Mouse (Mus musculus) bone marrow macrophage, adult 2 months (primary cell): ENCODE results near the gene Ppp2ca. TPM values are rescaled to one million over a fixed set of nuclear protein-coding genes. Genes with fewer than 3 reads are reported as not detected.
"Not testable (repeated sequence)": the region's sequence is repeated elsewhere in the genome, so short reads cannot be mapped to it uniquely, and the experiment has no call there.

Experiments
- H3K27ac ChIP-seq: 2 replicates; pipeline ENCODE4 v1.5.1; 2012; ENCODE audit warnings: low read depth, low read length; ENCODE audit not compliant: insufficient read depth
- H3K4me1 ChIP-seq: 2 replicates; pipeline ENCODE4 v1.6.1; 2012; ENCODE audit warnings: low read length; ENCODE audit not compliant: control insufficient read depth, insufficient read depth
- H3K4me3 ChIP-seq: 2 replicates; pipeline ENCODE4 v1.5.1; 2012; ENCODE audit warnings: mild to moderate bottlenecking, low read length, moderate library complexity; ENCODE audit not compliant: insufficient read depth
- CTCF ChIP-seq: IDR thresholded peaks from 2 replicates; pipeline ENCODE4 v1.5.1; 2012; ENCODE audit warnings: low read depth, mild to moderate bottlenecking, low read length, moderate library complexity
- POLR2A ChIP-seq: IDR thresholded peaks from 2 replicates; pipeline ENCODE4 v1.6.1; 2012; ENCODE audit warnings: mild to moderate bottlenecking, low read depth, low read length, borderline replicate concordance
- polyA plus RNA-seq: library from polyadenylated mRNA; stranded (reverse); fragments of >200 nt; gene quantifications from 2 replicates; pipeline ENCODE4 v1.2.4, GENCODE M21; 2012; ENCODE audit not compliant: missing spikeins, insufficient read depth, insufficient read length

The Ppp2ca gene
- polyA plus RNA-seq, 1 experiment, result 49.2 TPM

- no peak for TF ChIP-seq POLR2A
- TF ChIP-seq CTCF, result no peak
- H3K4me3 ChIP-seq, result no peak overlapping the region
- peaks cover 10% of the 10 kb centered on the region for H3K4me1 ChIP-seq
- H3K27ac ChIP-seq, result no peak overlapping the region
These were observed 18.7 kb downstream of the Ppp2ca start for GRCm38 (mm10) chr11:52117156-52117555.

GRCm38 (mm10) chr11:52120415-52120814, 21.9 kb downstream of the Ppp2ca start:
- not testable (repeated sequence) for H3K4me3 ChIP-seq, H3K27ac ChIP-seq
- peaks cover 10% of the 10 kb centered on the region for H3K4me1 ChIP-seq

GRCm38 (mm10) chr11:52122045-52122444, 23.6 kb downstream of the Ppp2ca start:
- TF ChIP-seq CTCF, result no peak
- Histone ChIP-seq H3K4me1 (0 out of 2 replicates have a peak, but pooled peaks cover 2% of the 10 kb centered on the region), H3K4me3 (no peak overlapping the region), H3K27ac (no peak overlapping the region)

- TF ChIP-seq CTCF (no peak), POLR2A (no peak)
- no peaks in the 10 kb centered on the region for H3K4me1 ChIP-seq
- H3K27ac ChIP-seq, result no peak overlapping the region
- H3K4me3 ChIP-seq, result no peak overlapping the region
These were observed 26.0 kb downstream of the Ppp2ca start for GRCm38 (mm10) chr11:52124468-52124867.

GRCm38 (mm10) chr11:52127169-52127568, 28.7 kb downstream of the Ppp2ca start:
- TF ChIP-seq POLR2A (no peak), CTCF (no peak)
- Histone ChIP-seq H3K4me3 (no peak overlapping the region), H3K4me1 (no peaks in the 10 kb centered on the region), H3K27ac (no peak overlapping the region)

- Histone ChIP-seq H3K4me1 (no peaks in the 10 kb centered on the region), H3K27ac (no peak overlapping the region), H3K4me3 (no peak overlapping the region)
- TF ChIP-seq POLR2A, result no peak
- TF ChIP-seq CTCF, result no peak
These were observed 29.3 kb downstream of the Ppp2ca start for GRCm38 (mm10) chr11:52127760-52128159.

GRCm38 (mm10) chr11:52128316-52129061, 30.0 kb downstream of the Ppp2ca start:
- Histone ChIP-seq H3K4me1 (no peaks in the 10 kb centered on the region), H3K4me3 (no peak overlapping the region), H3K27ac (no peak overlapping the region)
- TF ChIP-seq POLR2A (no peak), CTCF (no peak)

GRCm38 (mm10) chr11:52129171-52129570, 30.7 kb downstream of the Ppp2ca start:
- Histone ChIP-seq H3K4me1 (no peaks in the 10 kb centered on the region), H3K27ac (no peak overlapping the region), H3K4me3 (no peak overlapping the region)
- TF ChIP-seq POLR2A, result no peak
- 0 out of 2 replicates have a peak, but pooled peaks have one; percentile 32 for TF ChIP-seq CTCF

GRCm38 (mm10) chr11:52129621-52130450, 31.4 kb downstream of the Ppp2ca start:
- Histone ChIP-seq H3K4me3 (no peak overlapping the region), H3K4me1 (no peaks in the 10 kb centered on the region), H3K27ac (no peak overlapping the region)
- TF ChIP-seq POLR2A (no peak), CTCF (no peak)

- no peaks in the 10 kb centered on the region for H3K4me1 ChIP-seq
- no peak overlapping the region for H3K27ac ChIP-seq
- H3K4me3 ChIP-seq, result no peak overlapping the region
- TF ChIP-seq CTCF (no peak), POLR2A (no peak)
These were observed 32.1 kb downstream of the Ppp2ca start for GRCm38 (mm10) chr11:52130451-52131068.

GRCm38 (mm10) chr11:52143675-52144074, 45.2 kb downstream of the Ppp2ca start:
- H3K4me3 ChIP-seq, H3K4me1 ChIP-seq, H3K27ac ChIP-seq: not testable (repeated sequence)

- H3K4me1 ChIP-seq, H3K27ac ChIP-seq, H3K4me3 ChIP-seq: not testable (repeated sequence)
These were observed 46.9 kb downstream of the Ppp2ca start, which contains the start of gene Olfr1373 for GRCm38 (mm10) chr11:52145428-52145827. TSS of gene Olfr1373 (minus strand) at chr11:52145528.
